Mouse (Mus musculus) embryonic facial prominence, embryonic 11.5 days (tissue): ENCODE measurements around the gene Pxt1. TPM values are rescaled to one million over a fixed set of nuclear protein-coding genes. Genes with fewer than 3 reads are reported as not detected.

Source experiments
- ATAC-seq: fragments of 200-750 bp; cut with Nextera tagmentation; replicated peaks from 2 replicates; pipeline ENCODE4 v1.8.0; 2017; ENCODE audit warnings: low read depth; ENCODE audit not compliant: insufficient number of reproducible peaks, low FRiP score, low TSS enrichment
- DNase-seq: peaks from one replicate; pipeline ENCODE4 v3.0.0-alpha.2; 2015; ENCODE audit warnings: low spot score
- H3K27ac ChIP-seq: fragments of 300-500 bp; sonication (generic); replicated peaks from 2 replicates; pipeline ENCODE4 v1.5.1; 2014; ENCODE audit warnings: mild to moderate bottlenecking, low read depth, low read length, control low read depth
- H3K27me3 ChIP-seq: fragments of 300-500 bp; sonication (generic); 2 replicates; pipeline ENCODE4 v1.6.1; 2014; ENCODE audit warnings: mild to moderate bottlenecking, low read length, moderate library complexity, mixed read lengths; ENCODE audit not compliant: control insufficient read depth, insufficient read depth
- H3K36me3 ChIP-seq: fragments of 300-500 bp; sonication (generic); replicated peaks from 2 replicates; pipeline ENCODE4 v1.6.1; 2014; ENCODE audit warnings: low read depth, mild to moderate bottlenecking, low read length, moderate library complexity, mixed read lengths; ENCODE audit not compliant: control insufficient read depth, insufficient read depth
- H3K4me1 ChIP-seq: fragments of 300-500 bp; sonication (generic); 2 replicates; pipeline ENCODE4 v1.6.1; 2014; ENCODE audit warnings: low read length, mixed read lengths; ENCODE audit not compliant: control insufficient read depth, insufficient read depth
- H3K4me2 ChIP-seq: fragments of 300-500 bp; sonication (generic); 2 replicates; pipeline ENCODE4 v1.6.1; 2014; ENCODE audit warnings: low read depth, mild to moderate bottlenecking, control low read depth, low read length, moderate library complexity
- H3K4me3 ChIP-seq: fragments of 300-500 bp; sonication (generic); 2 replicates; pipeline ENCODE4 v1.5.1; 2014; ENCODE audit warnings: low read depth, low read length, control low read depth
- H3K9ac ChIP-seq: fragments of 300-500 bp; sonication (generic); replicated peaks from 2 replicates; pipeline ENCODE4 v1.6.1; 2014; ENCODE audit warnings: mild to moderate bottlenecking, control low read depth, low read length
- H3K9me3 ChIP-seq: fragments of 300-500 bp; sonication (generic); replicated peaks from 2 replicates; pipeline ENCODE4 v1.6.1; 2016; ENCODE audit warnings: mild to moderate bottlenecking, low read length, inconsistent platforms, mixed read lengths; ENCODE audit not compliant: control insufficient read depth
- WGBS: fragments of 180-500 bp; shearing (Covaris S2); extraction: QIAGEN DNeasy Blood & Tissue Kit; methylation state at CpG from one replicate; pipeline ENCODE4 v1.1.7; 2014; 5-methylcytosine and 5-hydroxymethylcytosine counted together
- polyA plus RNA-seq: library from polyadenylated mRNA; unstranded; fragments of >200 nt; fragmentation: Nextera tagmentation; extraction: Ambion mirVana; gene quantifications from 2 replicates; pipeline ENCODE4 v1.2.1, GENCODE M21; 2014

Gene Pxt1
- polyA plus RNA-seq, 1 experiment from 2014 or later, result not detected

DNA sequence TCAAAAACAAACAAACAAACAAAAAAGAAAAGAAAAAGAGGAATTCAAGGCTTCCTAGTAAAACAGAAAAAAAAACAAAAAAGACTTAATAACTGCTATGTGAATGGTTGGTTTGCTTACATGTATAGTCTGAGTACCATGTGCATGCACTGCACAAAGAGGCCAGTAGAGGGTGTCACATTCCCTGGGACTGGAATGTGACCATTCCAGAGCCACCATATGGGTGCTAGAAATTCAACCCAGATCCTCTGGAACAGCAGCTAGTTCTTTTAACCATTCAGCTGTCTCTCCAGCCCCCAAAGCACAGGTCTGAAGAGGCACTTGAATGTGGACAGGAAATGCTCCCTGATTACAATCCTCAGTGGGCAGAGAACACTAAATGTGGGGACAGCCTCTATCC, 43.2 kb upstream of the Pxt1 start:
- DNase-seq, result peak; percentile 57

DNA sequence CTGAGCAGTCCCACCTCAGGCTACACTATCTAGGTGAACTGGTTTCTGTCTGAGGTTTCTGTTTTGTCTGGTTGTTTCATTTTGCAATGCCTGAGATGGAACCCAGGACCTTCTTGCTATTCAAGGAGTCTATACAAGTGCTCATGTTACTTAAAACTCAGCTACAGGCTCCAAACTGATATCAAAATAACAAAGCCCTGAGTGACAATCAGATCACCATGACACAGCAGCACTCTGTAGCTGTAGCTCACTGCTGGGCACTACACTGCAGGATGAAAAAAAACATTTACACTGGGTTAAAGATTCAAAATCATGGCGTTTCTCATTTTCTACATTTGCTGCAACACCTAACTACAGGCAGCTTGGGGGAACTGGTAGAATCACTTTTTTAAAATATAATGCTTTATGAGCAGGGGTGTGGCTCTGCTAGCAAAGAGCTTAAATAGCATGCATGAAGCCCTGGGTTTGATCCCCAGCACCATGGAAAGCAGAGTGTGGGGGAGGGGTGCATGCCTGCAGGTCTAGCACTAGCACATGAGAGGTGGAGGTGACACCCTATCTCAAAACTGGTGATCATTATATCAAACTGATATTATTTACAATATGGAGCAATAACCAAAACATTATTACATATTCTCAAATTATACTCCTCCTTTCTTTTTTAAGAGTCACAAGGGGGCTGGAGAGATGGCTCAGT, 41.2 kb upstream of the Pxt1 start:
- 79% methylated on average over 1 of the region's 1 CpGs for WGBS
- H3K36me3 ChIP-seq, result peaks cover 3% of the 10 kb centered on the region; the same call in 1 of the 2 replicates

More for the DNA sequence above, 43.2 kb upstream of the Pxt1 start:
- Histone ChIP-seq H3K4me2 (no peak overlapping the region), H3K36me3 (no peaks in the 10 kb centered on the region; the same call in 1 of the 2 replicates), H3K4me3 (no peak overlapping the region), H3K27ac (no peak overlapping the region), H3K9me3 (no peaks in the 10 kb centered on the region), H3K9ac (no peak overlapping the region), H3K27me3 (no peaks in the 10 kb centered on the region), H3K4me1 (no peaks in the 10 kb centered on the region)
- no peak for ATAC-seq

DNA sequence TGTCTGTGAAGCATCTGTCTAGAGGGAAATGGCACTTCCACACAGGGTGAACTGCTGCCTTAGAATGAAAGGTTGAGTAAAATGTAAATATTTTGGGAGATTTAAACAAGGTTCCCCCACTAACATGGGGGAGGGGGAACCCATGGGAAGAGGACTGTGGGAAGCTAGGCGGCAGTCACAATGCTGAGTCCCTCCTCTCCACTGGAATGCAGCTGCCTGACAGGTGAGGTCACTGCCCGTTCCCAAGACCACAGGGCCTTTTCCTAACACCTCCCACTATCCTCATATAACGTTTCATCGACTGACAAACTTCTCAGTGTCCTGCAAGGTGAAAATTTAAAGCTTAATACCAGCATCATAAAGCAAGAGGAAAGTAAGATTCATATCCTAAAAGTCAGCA, 39.0 kb upstream of the Pxt1 start:
- no peaks in the 10 kb centered on the region for H3K4me1 ChIP-seq
- no peaks in the 10 kb centered on the region for H3K9me3 ChIP-seq
- 51% methylated on average over 4 of the region's 4 CpGs for WGBS
- no peak overlapping the region for H3K27ac ChIP-seq
- H3K4me2 ChIP-seq, result no peak overlapping the region
- DNase-seq (no peak), ATAC-seq (no peak)
- H3K4me3 ChIP-seq, result no peak overlapping the region
- H3K36me3 ChIP-seq, result peaks cover 3% of the 10 kb centered on the region; the same call in 1 of the 2 replicates
- H3K27me3 ChIP-seq, result no peaks in the 10 kb centered on the region
- no peak overlapping the region for H3K9ac ChIP-seq

More for the DNA sequence above, 41.2 kb upstream of the Pxt1 start:
- no peaks in the 10 kb centered on the region for H3K9me3 ChIP-seq
- DNase-seq, result no peak
- no peak overlapping the region for H3K4me3 ChIP-seq
- no peak for ATAC-seq
- H3K9ac ChIP-seq, result no peak overlapping the region
- H3K27ac ChIP-seq, result no peak overlapping the region
- H3K4me1 ChIP-seq, result no peaks in the 10 kb centered on the region
- H3K27me3 ChIP-seq, result no peaks in the 10 kb centered on the region
- H3K4me2 ChIP-seq, result no peak overlapping the region

DNA sequence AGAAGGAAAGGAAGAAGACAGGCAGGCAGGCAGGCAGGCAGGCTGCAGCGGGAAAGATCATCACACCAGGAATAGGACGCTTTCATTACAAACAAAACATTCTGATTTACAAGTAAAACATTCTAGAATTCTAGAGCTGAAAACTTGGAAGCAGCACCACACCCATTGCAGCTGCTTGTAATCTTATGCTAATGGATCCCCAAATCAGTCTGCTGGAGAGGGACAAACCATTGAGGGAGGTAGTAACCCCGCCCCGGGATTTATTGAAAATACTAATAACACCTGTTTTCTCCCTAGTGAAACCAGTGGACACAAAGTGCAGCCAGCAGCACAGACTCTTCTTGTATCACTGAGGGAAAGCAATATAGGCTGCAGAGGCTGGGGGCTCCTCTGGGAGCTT, 37.4 kb upstream of the Pxt1 start:
- no peak for DNase-seq
- H3K27me3 ChIP-seq, result no peaks in the 10 kb centered on the region
- WGBS, result 88% methylated on average over 4 of the region's 4 CpGs

DNA sequence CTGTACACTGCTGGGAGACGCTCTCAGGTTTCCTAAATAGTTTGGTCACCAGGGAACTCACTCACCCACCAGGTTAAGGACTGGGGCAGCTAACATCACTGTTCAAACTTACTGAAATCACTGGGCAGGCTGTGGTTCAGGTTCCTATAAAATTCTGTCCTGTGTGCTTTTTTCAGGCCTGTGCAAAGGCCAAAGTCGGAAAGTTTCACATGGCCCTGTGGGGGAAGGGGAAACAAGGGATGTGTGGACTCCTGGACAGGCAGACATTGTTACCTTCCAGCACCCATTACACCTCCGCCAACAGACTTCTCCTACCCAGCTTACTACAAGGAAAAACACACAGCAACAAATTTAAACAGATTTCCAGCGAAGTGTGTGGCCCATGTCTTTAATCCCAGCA, 35.5 kb upstream of the Pxt1 start:
- 84% methylated on average over 4 of the region's 4 CpGs for WGBS
- H3K36me3 ChIP-seq, result peaks cover 3% of the 10 kb centered on the region; the same call in 1 of the 2 replicates

More for the DNA sequence above, 37.4 kb upstream of the Pxt1 start:
- H3K9me3 ChIP-seq, result no peaks in the 10 kb centered on the region
- no peak for ATAC-seq
- H3K4me1 ChIP-seq, result no peaks in the 10 kb centered on the region
- no peak overlapping the region for H3K27ac ChIP-seq
- H3K4me3 ChIP-seq, result no peak overlapping the region
- H3K36me3 ChIP-seq, result peaks cover 3% of the 10 kb centered on the region; the same call in 1 of the 2 replicates
- no peak overlapping the region for H3K4me2 ChIP-seq
- no peak overlapping the region for H3K9ac ChIP-seq

DNA sequence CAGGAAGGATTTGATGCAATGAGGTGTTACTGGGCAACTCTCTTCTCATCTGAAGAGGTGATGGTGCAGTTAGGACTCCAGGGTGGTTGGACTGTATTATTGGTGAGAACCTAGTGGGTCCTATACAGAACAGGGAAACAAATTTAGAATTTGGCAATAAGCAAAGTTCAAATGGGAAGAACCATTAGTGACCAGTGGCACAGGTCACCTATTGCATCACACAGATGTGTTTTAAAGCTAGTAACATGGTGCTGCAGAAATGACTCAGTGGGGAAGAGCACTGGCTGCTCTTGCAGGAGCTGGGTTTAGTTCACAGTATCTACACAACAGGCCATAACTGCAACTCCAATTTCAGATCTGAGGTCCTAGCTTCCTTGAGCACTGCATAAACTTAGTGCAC, 26.5 kb upstream of the Pxt1 start:
- Histone ChIP-seq H3K4me2 (no peak overlapping the region), H3K36me3 (peaks cover 7% of the 10 kb centered on the region), H3K27ac (no peak overlapping the region), H3K9me3 (no peaks in the 10 kb centered on the region), H3K27me3 (no peaks in the 10 kb centered on the region), H3K4me1 (no peaks in the 10 kb centered on the region), H3K9ac (no peak overlapping the region), H3K4me3 (no peak overlapping the region)
- DNase-seq (no peak), ATAC-seq (no peak)

More for the DNA sequence above, 35.5 kb upstream of the Pxt1 start:
- H3K4me3 ChIP-seq, result no peak overlapping the region
- H3K27me3 ChIP-seq, result no peaks in the 10 kb centered on the region
- no peaks in the 10 kb centered on the region for H3K9me3 ChIP-seq
- DNase-seq (no peak), ATAC-seq (no peak)
- no peak overlapping the region for H3K4me2 ChIP-seq
- no peaks in the 10 kb centered on the region for H3K4me1 ChIP-seq
- no peak overlapping the region for H3K9ac ChIP-seq
- no peak overlapping the region for H3K27ac ChIP-seq

DNA sequence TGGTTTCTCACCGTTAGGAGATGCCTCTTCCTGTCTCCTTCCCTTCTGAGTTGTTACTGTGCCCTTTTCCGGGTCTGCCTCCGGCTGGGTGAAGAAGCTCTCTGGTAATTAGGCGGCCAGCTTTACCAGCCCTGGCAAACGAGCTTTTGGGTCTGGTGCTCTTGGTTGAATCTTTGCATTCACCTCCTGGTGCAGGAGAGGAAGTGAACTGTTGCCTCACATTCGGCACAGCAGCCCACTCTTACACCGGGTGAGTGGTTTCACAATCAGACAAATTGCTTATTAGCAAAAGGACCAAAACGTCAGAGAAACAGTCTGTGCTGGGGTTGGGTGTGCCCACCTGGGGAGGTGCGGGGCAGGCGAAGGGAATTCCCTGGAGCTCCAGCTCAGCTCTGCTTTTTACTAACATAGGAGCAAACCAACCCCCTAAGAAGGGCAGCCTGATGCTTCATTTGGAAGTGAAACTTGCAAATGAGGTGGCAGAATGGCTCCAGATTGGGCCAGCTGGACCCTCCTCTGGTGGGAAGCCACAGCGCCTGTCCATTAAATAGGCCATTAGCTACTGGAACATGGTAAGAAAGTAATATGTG, 23.5 kb upstream of the Pxt1 start:
- DNase-seq, result no peak
- Histone ChIP-seq H3K4me3 (no peak overlapping the region), H3K27me3 (no peaks in the 10 kb centered on the region), H3K4me1 (no peaks in the 10 kb centered on the region), H3K9ac (no peak overlapping the region), H3K36me3 (peaks cover 19% of the 10 kb centered on the region), H3K4me2 (no peak overlapping the region), H3K9me3 (no peaks in the 10 kb centered on the region), H3K27ac (no peak overlapping the region)
- no peak for ATAC-seq
- 84% methylated on average over 11 of the region's 11 CpGs for WGBS

DNA sequence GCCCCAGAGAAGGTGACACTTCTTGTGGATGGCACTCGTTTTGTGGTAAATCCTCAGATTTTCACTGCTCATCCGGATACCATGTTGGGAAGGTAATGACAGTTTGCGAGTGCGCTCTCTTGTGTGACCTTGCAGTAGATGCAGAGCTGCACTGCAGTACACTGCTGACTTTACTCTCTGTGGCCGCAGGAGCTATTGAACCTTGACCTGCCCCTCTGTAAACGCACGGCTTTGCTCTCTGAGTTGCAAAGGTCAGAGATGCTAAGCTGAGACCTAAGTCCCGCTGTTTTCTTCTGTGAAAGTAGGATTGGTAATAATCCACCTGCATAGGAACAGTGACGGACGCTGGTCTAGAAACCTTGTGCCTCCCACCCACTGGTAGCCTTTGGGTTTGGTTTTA, 18.0 kb upstream of the Pxt1 start:
- Histone ChIP-seq H3K4me1 (no peaks in the 10 kb centered on the region), H3K4me2 (no peak overlapping the region), H3K27ac (no peak overlapping the region), H3K4me3 (no peak overlapping the region), H3K9me3 (no peaks in the 10 kb centered on the region), H3K9ac (no peak overlapping the region; the same call in 1 of the 2 replicates), H3K36me3 (peaks cover 19% of the 10 kb centered on the region), H3K27me3 (no peaks in the 10 kb centered on the region)
- no peak for ATAC-seq
- DNase-seq, result no peak
- WGBS, result 84% methylated on average over 10 of the region's 10 CpGs
